Mouse (Mus musculus): ENCODE data around the gene Elf2.

The Elf2 gene

GRCm38 (mm10) chr3:51340552-51341267 lies at the start of gene Elf2:
Gene Elf2, minus strand, starts transcription at chr3:51340663.
- in situ Hi-C loops (cut with MboI, MseI) = no loop called here

- in situ Hi-C loops (cut with MboI, MseI) = no loop called here
These were observed 48.4 kb upstream of the Elf2 start for GRCm38 (mm10) chr3:51388904-51389303.

GRCm38 (mm10) chr3:51387868-51388381 lies 47.5 kb upstream of the Elf2 start:
- in situ Hi-C loops (cut with MboI, MseI) = no loop called here

- in situ Hi-C loops (cut with MboI, MseI) = no loop called here
These were observed 46.6 kb upstream of the Elf2 start for GRCm38 (mm10) chr3:51387134-51387451.

- in situ Hi-C loops (cut with MboI, MseI) = no loop called here
These were observed 46.1 kb upstream of the Elf2 start for GRCm38 (mm10) chr3:51386441-51387133.

- in situ Hi-C loops (cut with MboI, MseI) = no loop called here
These were observed 42.9 kb upstream of the Elf2 start for GRCm38 (mm10) chr3:51383409-51383808.

GRCm38 (mm10) chr3:51380660-51381014 lies 40.2 kb upstream of the Elf2 start:
- in situ Hi-C loops (cut with MboI, MseI) = no loop called here

GRCm38 (mm10) chr3:51379786-51380659 lies 39.6 kb upstream of the Elf2 start:
- in situ Hi-C loops (cut with MboI, MseI) = no loop called here

GRCm38 (mm10) chr3:51378665-51378946 lies 38.1 kb upstream of the Elf2 start:
- in situ Hi-C loops (cut with MboI, MseI) = no loop called here

- in situ Hi-C loops (cut with MboI, MseI) = no loop called here
These were observed 37.6 kb upstream of the Elf2 start for GRCm38 (mm10) chr3:51377878-51378664.

GRCm38 (mm10) chr3:51375307-51376265 lies 35.1 kb upstream of the Elf2 start:
- in situ Hi-C loops (cut with MboI, MseI) = no loop called here

GRCm38 (mm10) chr3:51373544-51373943 lies 33.1 kb upstream of the Elf2 start:
- in situ Hi-C loops (cut with MboI, MseI) = loop anchor here (25.0 kb wide), 1 partner anchor 136 kb away; no protein-coding TSS in a partner anchor

GRCm38 (mm10) chr3:51372883-51373282 lies 32.4 kb upstream of the Elf2 start:
- in situ Hi-C loops (cut with MboI, MseI) = loop anchor here (25.0 kb wide), 1 partner anchor 136 kb away; no protein-coding TSS in a partner anchor

- in situ Hi-C loops (cut with MboI, MseI) = loop anchor here (25.0 kb wide), 1 partner anchor 135 kb away; no protein-coding TSS in a partner anchor
These were observed 31.4 kb upstream of the Elf2 start for GRCm38 (mm10) chr3:51371826-51372225.

GRCm38 (mm10) chr3:51368011-51368410 lies 27.5 kb upstream of the Elf2 start:
- in situ Hi-C loops (cut with MboI, MseI) = loop anchor here (25.0 kb wide), 1 partner anchor 131 kb away; no protein-coding TSS in a partner anchor

- in situ Hi-C loops (cut with MboI, MseI) = loop anchor here (25.0 kb wide), 1 partner anchor 130 kb away; no protein-coding TSS in a partner anchor
These were observed 26.5 kb upstream of the Elf2 start for GRCm38 (mm10) chr3:51366926-51367325.

- in situ Hi-C loops (cut with MboI, MseI) = loop anchor here (25.0 kb wide), 1 partner anchor 128 kb away; no protein-coding TSS in a partner anchor
These were observed 25.0 kb upstream of the Elf2 start for GRCm38 (mm10) chr3:51365517-51365882.

GRCm38 (mm10) chr3:51364703-51365516 lies 24.4 kb upstream of the Elf2 start:
- in situ Hi-C loops (cut with MboI, MseI) = loop anchor here (25.0 kb wide), 1 partner anchor 128 kb away; no protein-coding TSS in a partner anchor

- in situ Hi-C loops (cut with MboI, MseI) = loop anchor here (25.0 kb wide), 1 partner anchor 124 kb away; no protein-coding TSS in a partner anchor
These were observed 20.6 kb upstream of the Elf2 start for GRCm38 (mm10) chr3:51361066-51361465.

Data from T-helper 1 cell (primary cell).